Mouse (Mus musculus) ES-Bruce4 (cell line): Measurements from ENCODE around the gene Sdr42e1. TPM values are rescaled to one million over a fixed set of nuclear protein-coding genes. Genes with fewer than 3 reads are reported as not detected.

ENCODE experiments used
- H3K27ac ChIP-seq: 2 replicates; pipeline ENCODE4 v1.5.1; 2012; ENCODE audit warnings: low read length, inconsistent platforms; ENCODE audit not compliant: insufficient read depth
- H3K27me3 ChIP-seq: 2 replicates; pipeline ENCODE4 v1.6.1; 2012; ENCODE audit warnings: mild to moderate bottlenecking, low read length, inconsistent platforms; ENCODE audit not compliant: control insufficient read depth, poor library complexity, insufficient read depth, severe bottlenecking
- H3K36me3 ChIP-seq: 2 replicates; pipeline ENCODE4 v1.6.1; 2012; ENCODE audit warnings: inconsistent platforms, mild to moderate bottlenecking, low read length, moderate library complexity; ENCODE audit not compliant: control insufficient read depth, poor library complexity, insufficient read depth, severe bottlenecking
- H3K4me1 ChIP-seq: one replicate; pipeline ENCODE4 v1.8.1; 2011; ENCODE audit warnings: low read length; ENCODE audit not compliant: control insufficient read depth, insufficient read depth
- H3K4me3 ChIP-seq: 2 replicates; pipeline ENCODE4 v1.5.1; 2011; ENCODE audit warnings: low read depth, mild to moderate bottlenecking, low read length
- H3K9ac ChIP-seq: 2 replicates; pipeline ENCODE4 v1.6.1; 2012; ENCODE audit warnings: low read depth, mild to moderate bottlenecking, inconsistent platforms; ENCODE audit not compliant: poor library complexity, severe bottlenecking
- H3K9me3 ChIP-seq: replicated peaks from 2 replicates; pipeline ENCODE4 v1.6.1; 2012; ENCODE audit warnings: mild to moderate bottlenecking, low read length, inconsistent platforms; ENCODE audit not compliant: control insufficient read depth, poor library complexity, insufficient read depth, severe bottlenecking
- CTCF ChIP-seq: IDR thresholded peaks from one replicate; pipeline ENCODE4 v1.8.1; 2011; ENCODE audit warnings: low read depth, low read length
- EP300 ChIP-seq: IDR thresholded peaks from 2 replicates; pipeline ENCODE4 v1.6.1; 2011; ENCODE audit warnings: low read depth, low read length; ENCODE audit not compliant: insufficient read depth
- POLR2A ChIP-seq: IDR thresholded peaks from one replicate; pipeline ENCODE4 v1.8.1; 2011; ENCODE audit warnings: low read length; ENCODE audit not compliant: insufficient read depth
- polyA plus RNA-seq: library from polyadenylated mRNA; stranded (reverse); fragments of >200 nt; gene quantifications from 2 replicates; pipeline ENCODE4 v1.2.4, GENCODE M21; 2011; ENCODE audit warnings: low read depth; ENCODE audit not compliant: missing spikeins, insufficient read depth, insufficient read length

Gene Sdr42e1
- polyA plus RNA-seq, 1 experiment, result 0.22 TPM

GRCm38 (mm10) chr8:117646440-117646839, 27.0 kb downstream of the Sdr42e1 start:
- Histone ChIP-seq H3K4me1 (no peaks in the 10 kb centered on the region), H3K4me3 (no peak overlapping the region), H3K9me3 (peaks cover 7% of the 10 kb centered on the region), H3K9ac (no peak overlapping the region), H3K27me3 (no peaks in the 10 kb centered on the region), H3K36me3 (no peaks in the 10 kb centered on the region), H3K27ac (no peak overlapping the region)
- no peak for TF ChIP-seq EP300
- no peak for TF ChIP-seq POLR2A
- no peak for TF ChIP-seq CTCF

GRCm38 (mm10) chr8:117646020-117646419, 27.5 kb downstream of the Sdr42e1 start:
- Histone ChIP-seq H3K4me1 (no peaks in the 10 kb centered on the region), H3K9me3 (peaks cover 7% of the 10 kb centered on the region), H3K9ac (no peak overlapping the region), H3K27me3 (no peaks in the 10 kb centered on the region), H3K4me3 (no peak overlapping the region), H3K27ac (no peak overlapping the region), H3K36me3 (no peaks in the 10 kb centered on the region)
- peak; percentile 71 for TF ChIP-seq CTCF
- TF ChIP-seq POLR2A, result no peak
- TF ChIP-seq EP300, result no peak

- H3K4me1 ChIP-seq, result no peaks in the 10 kb centered on the region
- peaks cover 7% of the 10 kb centered on the region for H3K9me3 ChIP-seq
- no peak overlapping the region for H3K9ac ChIP-seq
- no peak overlapping the region for H3K4me3 ChIP-seq
- no peak for TF ChIP-seq CTCF
- TF ChIP-seq POLR2A, result no peak
- no peak for TF ChIP-seq EP300
- H3K36me3 ChIP-seq, result no peaks in the 10 kb centered on the region
- no peaks in the 10 kb centered on the region for H3K27me3 ChIP-seq
- no peak overlapping the region for H3K27ac ChIP-seq
Measured at GRCm38 (mm10) chr8:117645486-117645885, 28.0 kb downstream of the Sdr42e1 start.

GRCm38 (mm10) chr8:117639631-117640030, 33.9 kb downstream of the Sdr42e1 start:
- no peak overlapping the region for H3K9ac ChIP-seq
- TF ChIP-seq CTCF, result peak; percentile 47
- TF ChIP-seq POLR2A, result no peak
- no peak for TF ChIP-seq EP300
- H3K36me3 ChIP-seq, result peaks cover 2% of the 10 kb centered on the region; the same call in 1 of the 2 replicates
- peaks cover 9% of the 10 kb centered on the region; the same call in 1 of the 2 replicates for H3K9me3 ChIP-seq
- no peaks in the 10 kb centered on the region for H3K27me3 ChIP-seq
- no peak overlapping the region for H3K4me3 ChIP-seq
- H3K27ac ChIP-seq, result no peak overlapping the region
- no peaks in the 10 kb centered on the region for H3K4me1 ChIP-seq

GRCm38 (mm10) chr8:117637462-117637861, 36.0 kb downstream of the Sdr42e1 start:
- H3K9me3 ChIP-seq, result peaks cover 9% of the 10 kb centered on the region; the same call in 1 of the 2 replicates
- no peak overlapping the region for H3K4me3 ChIP-seq
- H3K4me1 ChIP-seq, result no peaks in the 10 kb centered on the region
- TF ChIP-seq POLR2A (no peak), EP300 (no peak), CTCF (peak; percentile 20)
- H3K27ac ChIP-seq, result no peak overlapping the region
- no peak overlapping the region for H3K9ac ChIP-seq
- H3K36me3 ChIP-seq, result peaks cover 3% of the 10 kb centered on the region; the same call in 1 of the 2 replicates
- no peaks in the 10 kb centered on the region for H3K27me3 ChIP-seq

- no peak overlapping the region for H3K27ac ChIP-seq
- no peaks in the 10 kb centered on the region for H3K4me1 ChIP-seq
- H3K4me3 ChIP-seq, result no peak overlapping the region
- no peaks in the 10 kb centered on the region for H3K27me3 ChIP-seq
- no peak for TF ChIP-seq CTCF
- H3K36me3 ChIP-seq, result peaks cover 3% of the 10 kb centered on the region; the same call in 1 of the 2 replicates
- H3K9ac ChIP-seq, result no peak overlapping the region
- H3K9me3 ChIP-seq, result peaks cover 9% of the 10 kb centered on the region; the same call in 1 of the 2 replicates
Measured at GRCm38 (mm10) chr8:117634406-117634805, 39.1 kb downstream of the Sdr42e1 start.
